Mouse (Mus musculus): ENCODE data around the gene 1700011L22Rik. TPM values are rescaled to one million over a fixed set of nuclear protein-coding genes. Genes with fewer than 3 reads are reported as not detected.

1700011L22Rik gene
- total RNA-seq, 1 experiment from 2014 or later = not detected

GRCm38 (mm10) chr8:79256076-79256705, 7.8 kb upstream of the 1700011L22Rik start:
- no peak for ATAC-seq (replicated peaks; ENCODE audit: insufficient number of reproducible peaks, low FRiP score, low TSS enrichment, poor library complexity, severe bottlenecking)

DNA sequence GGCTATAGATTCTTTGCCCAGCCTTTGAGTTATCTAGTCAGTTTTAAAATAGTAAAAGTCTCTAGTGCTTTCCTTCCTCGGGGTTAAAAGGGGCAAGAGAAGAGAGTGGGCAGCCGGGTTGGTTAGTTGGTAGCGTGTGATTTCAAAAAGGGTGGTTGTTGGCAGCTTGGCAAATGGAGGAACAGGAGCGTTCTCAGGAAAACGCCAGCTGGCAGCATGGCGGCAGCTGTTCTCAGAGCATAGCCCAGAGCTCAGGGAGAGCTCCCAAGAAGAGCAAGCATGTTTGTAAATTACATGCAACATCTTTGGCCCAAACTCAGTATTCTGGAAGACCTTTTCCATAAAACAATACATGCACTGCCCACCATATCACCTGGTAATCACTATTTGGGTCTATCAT, 5.4 kb upstream of the 1700011L22Rik start:
- no peak for ATAC-seq (replicated peaks; ENCODE audit: insufficient number of reproducible peaks, low FRiP score, low TSS enrichment, poor library complexity, severe bottlenecking)

- no peak for ATAC-seq (replicated peaks; ENCODE audit: insufficient number of reproducible peaks, low FRiP score, low TSS enrichment, poor library complexity, severe bottlenecking)
Observed at GRCm38 (mm10) chr8:79243422-79243821, 4.9 kb downstream of the 1700011L22Rik start.

DNA sequence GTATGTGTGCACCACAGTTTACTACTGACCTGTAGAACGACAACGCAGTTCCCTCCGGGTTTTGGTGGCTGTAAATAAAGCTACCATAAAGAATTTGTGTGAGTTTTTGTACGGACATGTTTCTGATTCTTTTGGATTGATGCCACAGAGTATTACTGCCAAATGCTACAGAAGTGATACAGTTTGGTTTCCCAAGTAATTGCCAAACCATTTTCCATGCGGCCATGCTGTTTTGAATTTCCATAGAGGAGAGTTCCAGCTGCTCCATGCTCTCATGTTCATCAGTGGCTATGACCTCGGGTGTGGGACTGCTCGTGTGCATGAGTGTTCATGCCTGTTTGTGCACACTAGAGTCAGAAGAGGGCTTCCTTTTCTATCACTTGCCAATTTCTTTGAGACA, 8.4 kb downstream of the 1700011L22Rik start:
- ATAC-seq (replicated peaks; ENCODE audit: insufficient number of reproducible peaks, low FRiP score, low TSS enrichment, poor library complexity, severe bottlenecking) = no peak

GRCm38 (mm10) chr8:79239320-79239719, 9.1 kb downstream of the 1700011L22Rik start:
- no peak for ATAC-seq (replicated peaks; ENCODE audit: insufficient number of reproducible peaks, low FRiP score, low TSS enrichment, poor library complexity, severe bottlenecking)

GRCm38 (mm10) chr8:79229266-79229888, 19.0 kb downstream of the 1700011L22Rik start:
- ATAC-seq (replicated peaks; ENCODE audit: insufficient number of reproducible peaks, low FRiP score, low TSS enrichment, poor library complexity, severe bottlenecking) = no peak

- ATAC-seq (replicated peaks; ENCODE audit: insufficient number of reproducible peaks, low FRiP score, low TSS enrichment, poor library complexity, severe bottlenecking) = no peak
Observed at GRCm38 (mm10) chr8:79227916-79228315, 20.5 kb downstream of the 1700011L22Rik start.

GRCm38 (mm10) chr8:79227194-79227593, 21.2 kb downstream of the 1700011L22Rik start:
- ATAC-seq (replicated peaks; ENCODE audit: insufficient number of reproducible peaks, low FRiP score, low TSS enrichment, poor library complexity, severe bottlenecking) = no peak

DNA sequence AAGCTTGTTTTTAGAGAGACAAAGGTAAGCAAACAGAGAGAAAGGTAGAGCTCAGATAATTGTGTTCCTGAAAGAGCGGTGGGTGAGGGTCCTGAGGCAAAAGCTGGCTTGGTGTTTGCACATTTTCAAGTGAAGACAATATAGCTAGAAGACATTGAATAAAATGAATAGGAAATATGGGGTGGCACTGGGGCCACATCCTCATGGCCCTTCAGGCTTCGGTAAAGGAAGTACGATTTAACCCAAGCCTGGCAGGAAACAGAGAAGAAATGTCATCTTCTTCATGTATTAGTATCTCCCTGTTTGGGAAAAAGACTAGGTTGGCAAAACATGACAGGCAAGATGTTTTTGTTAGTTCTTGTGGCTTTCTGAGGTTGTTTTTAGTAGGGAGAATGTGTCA, 22.3 kb downstream of the 1700011L22Rik start:
- ATAC-seq (replicated peaks; ENCODE audit: insufficient number of reproducible peaks, low FRiP score, low TSS enrichment, poor library complexity, severe bottlenecking) = no peak

DNA sequence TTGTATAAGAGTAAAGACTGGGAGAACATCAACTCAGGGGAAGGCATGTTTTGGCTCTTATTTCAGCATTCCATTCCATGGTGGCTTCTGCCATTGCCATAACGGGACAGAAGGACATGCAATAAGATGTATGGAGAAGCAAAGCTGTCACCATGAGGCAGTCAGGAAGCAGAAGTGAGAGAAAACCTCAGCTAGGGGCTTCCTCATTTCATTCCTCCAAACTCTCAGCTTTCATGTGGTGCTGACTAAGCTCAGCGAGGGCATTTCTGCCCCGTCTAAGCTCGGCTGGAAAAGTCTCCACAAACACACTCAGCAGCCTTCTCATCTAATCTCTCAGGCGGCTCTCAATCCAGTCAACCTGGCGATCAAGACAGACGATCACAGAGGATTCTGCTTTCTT, 22.8 kb downstream of the 1700011L22Rik start:
- peak; percentile 85 for ATAC-seq (replicated peaks; ENCODE audit: insufficient number of reproducible peaks, low FRiP score, low TSS enrichment, poor library complexity, severe bottlenecking)

DNA sequence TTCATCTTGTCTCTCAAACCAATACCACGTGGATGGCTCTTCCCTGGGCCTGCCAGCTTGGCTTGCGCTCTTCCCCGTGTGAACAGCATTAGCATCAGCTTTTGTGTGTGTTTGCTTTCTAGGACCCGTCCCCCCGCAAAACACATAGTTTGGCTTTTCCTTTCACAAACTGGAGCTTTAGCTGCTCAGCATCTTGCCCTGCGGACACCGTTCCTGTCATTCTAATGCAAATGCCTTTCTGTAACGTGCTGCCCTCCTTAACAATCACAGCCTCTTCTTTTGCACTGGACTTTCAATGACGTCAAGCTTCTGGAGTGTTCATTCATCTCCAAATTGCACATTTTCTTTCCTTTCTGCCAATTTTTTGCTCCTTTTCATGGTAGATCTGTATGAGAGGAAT, 24.0 kb downstream of the 1700011L22Rik start:
- ATAC-seq (replicated peaks; ENCODE audit: insufficient number of reproducible peaks, low FRiP score, low TSS enrichment, poor library complexity, severe bottlenecking) = no peak

- no peak for ATAC-seq (replicated peaks; ENCODE audit: insufficient number of reproducible peaks, low FRiP score, low TSS enrichment, poor library complexity, severe bottlenecking)
Observed at GRCm38 (mm10) chr8:79222752-79223141, 25.6 kb downstream of the 1700011L22Rik start.

- ATAC-seq (replicated peaks; ENCODE audit: insufficient number of reproducible peaks, low FRiP score, low TSS enrichment, poor library complexity, severe bottlenecking) = no peak
Observed at GRCm38 (mm10) chr8:79222106-79222751, 26.1 kb downstream of the 1700011L22Rik start.

GRCm38 (mm10) chr8:79211630-79212029, 36.7 kb downstream of the 1700011L22Rik start:
- no peak for ATAC-seq (replicated peaks; ENCODE audit: insufficient number of reproducible peaks, low FRiP score, low TSS enrichment, poor library complexity, severe bottlenecking)

DNA sequence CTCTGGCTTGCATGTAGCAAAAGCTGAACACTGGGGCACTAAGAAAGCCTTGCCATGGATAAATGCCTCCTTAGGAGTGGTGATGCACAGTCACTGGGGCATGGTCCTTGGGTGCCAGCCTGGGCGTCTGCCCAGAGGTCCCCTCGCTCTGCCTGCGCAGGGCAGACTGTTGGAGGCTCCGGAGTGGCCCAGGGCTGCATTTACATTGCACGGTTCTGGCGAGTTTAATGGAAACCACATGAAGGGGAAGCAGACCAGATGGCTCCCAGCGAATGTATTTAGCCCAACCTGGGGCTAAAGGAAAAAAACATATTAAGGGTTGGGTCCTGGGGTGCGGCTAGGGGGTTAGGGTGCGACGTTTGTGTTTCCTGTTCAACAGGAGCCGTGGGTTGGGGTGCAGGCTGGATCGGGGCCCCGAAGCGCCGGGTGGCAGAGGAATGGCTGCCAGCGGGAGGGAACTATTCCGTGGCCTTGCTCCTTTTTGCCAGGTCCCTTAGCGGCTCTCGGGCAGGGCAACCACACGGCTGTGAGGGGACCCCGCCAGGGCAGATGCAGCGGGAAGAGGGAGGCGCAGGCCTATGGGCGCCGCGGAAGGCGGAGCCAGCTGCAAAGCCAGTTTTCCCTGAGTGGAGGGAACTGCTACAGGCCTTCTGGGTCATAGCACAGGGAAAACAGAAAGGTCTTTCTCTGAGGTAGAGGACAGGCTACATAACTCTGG, 38.6 kb downstream of the 1700011L22Rik start:
- no peak for ATAC-seq (replicated peaks; ENCODE audit: insufficient number of reproducible peaks, low FRiP score, low TSS enrichment, poor library complexity, severe bottlenecking)

DNA sequence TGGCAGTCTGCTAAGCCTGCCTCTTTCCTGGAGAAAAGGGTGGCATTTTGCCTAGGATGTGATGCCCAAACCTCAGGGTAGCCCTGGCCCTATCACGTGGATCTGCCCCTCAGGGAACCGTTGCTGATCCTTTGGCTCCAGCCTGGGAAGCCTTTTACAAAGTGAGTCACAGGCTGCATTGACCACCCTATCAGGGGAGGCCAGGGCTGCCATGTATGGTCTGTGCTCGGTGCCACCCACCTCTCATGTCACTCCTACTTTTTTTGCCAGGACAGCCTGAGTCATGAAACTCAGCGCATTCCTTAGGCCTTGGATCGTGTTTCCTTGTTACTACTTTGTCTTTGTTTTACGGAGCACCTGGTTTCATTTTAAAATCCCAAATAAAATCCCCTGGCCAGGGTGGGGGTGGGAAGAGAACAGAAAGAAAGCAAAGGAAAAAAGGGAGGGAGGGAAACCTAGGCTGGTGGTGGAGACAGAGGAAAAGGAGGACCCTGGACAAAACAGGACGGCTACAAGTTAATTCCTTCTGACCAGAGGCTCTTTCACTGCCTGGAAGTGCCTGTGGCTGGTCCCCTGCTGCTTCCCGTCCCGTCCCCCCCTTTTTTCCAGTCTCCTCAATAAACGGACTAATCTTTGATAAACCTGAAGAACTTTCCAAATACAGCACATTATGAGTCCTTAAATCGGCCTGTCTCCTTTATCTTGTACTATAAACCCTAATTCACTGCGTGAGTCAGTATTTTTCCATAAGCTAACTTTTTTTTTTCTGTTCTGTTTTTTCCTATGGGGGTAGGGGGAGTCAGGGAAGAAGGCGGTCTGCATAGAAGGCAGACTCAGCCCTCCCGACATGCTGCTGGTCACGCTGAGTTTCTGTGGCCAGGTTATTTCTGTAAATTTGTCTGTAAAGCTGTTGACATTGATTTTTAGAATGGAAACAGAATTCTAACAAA, 39.4 kb downstream of the 1700011L22Rik start:
- ATAC-seq (replicated peaks; ENCODE audit: insufficient number of reproducible peaks, low FRiP score, low TSS enrichment, poor library complexity, severe bottlenecking) = no peak

GRCm38 (mm10) chr8:79208181-79208580, 40.2 kb downstream of the 1700011L22Rik start:
- ATAC-seq (replicated peaks; ENCODE audit: insufficient number of reproducible peaks, low FRiP score, low TSS enrichment, poor library complexity, severe bottlenecking) = no peak

DNA sequence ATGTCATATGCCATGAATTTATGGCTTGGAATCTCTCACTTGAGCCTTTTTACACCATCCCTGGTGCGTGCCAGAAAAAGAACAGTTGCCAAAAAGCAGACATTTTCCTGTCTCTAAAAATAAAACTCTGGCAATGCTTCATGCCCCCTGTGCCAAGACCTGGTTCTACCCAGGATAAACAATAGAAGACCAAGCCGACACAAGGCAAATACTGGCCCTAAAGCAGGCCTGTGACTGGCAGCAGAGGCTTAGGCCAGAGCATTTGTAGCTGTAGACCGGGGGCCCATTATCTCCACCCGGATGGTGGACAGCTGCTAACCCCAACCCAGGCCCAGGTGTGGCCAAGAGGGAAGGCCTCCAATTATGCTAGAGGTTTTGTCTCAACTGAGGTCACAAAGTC, 41.5 kb downstream of the 1700011L22Rik start:
- ATAC-seq (replicated peaks; ENCODE audit: insufficient number of reproducible peaks, low FRiP score, low TSS enrichment, poor library complexity, severe bottlenecking) = no peak
